Mouse (Mus musculus) adrenal gland, postnatal 36 days (tissue): ENCODE data around the gene Gnb4. TPM values are rescaled to one million over a fixed set of nuclear protein-coding genes. Genes with fewer than 3 reads are reported as not detected.

Experiments
- DNase-seq, 2 experiments: peaks; one replicate each; pipeline ENCODE4 v3.0.0; 2021; ENCODE audit warnings: mixed read lengths in 1 of 2
- long read RNA-seq, 2 experiments: library from polyadenylated mRNA; stranded (forward); transcript quantifications; one replicate each; pipeline ENCODE4 v2.0.0; 2021; ENCODE audit warnings: borderline sequencing depth in 2 of 2
- total RNA-seq, 2 experiments: library from RNA; stranded (reverse); gene quantifications; 2 replicates each; pipeline ENCODE4 v1.2.3; 2021

The Gnb4 gene
- total RNA-seq, result 10 to 100 TPM; 42.2 to 79.8 TPM
- long read RNA-seq, experiment 1, full-length matches to known transcripts, result 61 of 69 reads
- long read RNA-seq, experiment 1, partial matches to known transcripts, result 2 of 69 reads
- long read RNA-seq, experiment 1, other reads (novel, unspliced or antisense), result 6 of 69 reads
- long read RNA-seq, experiment 2, full-length matches to known transcripts, result 25 of 28 reads
- long read RNA-seq, experiment 2, partial matches to known transcripts, result 2 of 28 reads
- long read RNA-seq, experiment 2, other reads (novel, unspliced or antisense), result 1 of 28 reads

GRCm38 (mm10) chr3:32616331-32617052 is at the start of gene Gnb4:
Gnb4 (minus strand) TSS chr3:32616585.
- DNase-seq, result peak; percentile 61 to 78

DNA sequence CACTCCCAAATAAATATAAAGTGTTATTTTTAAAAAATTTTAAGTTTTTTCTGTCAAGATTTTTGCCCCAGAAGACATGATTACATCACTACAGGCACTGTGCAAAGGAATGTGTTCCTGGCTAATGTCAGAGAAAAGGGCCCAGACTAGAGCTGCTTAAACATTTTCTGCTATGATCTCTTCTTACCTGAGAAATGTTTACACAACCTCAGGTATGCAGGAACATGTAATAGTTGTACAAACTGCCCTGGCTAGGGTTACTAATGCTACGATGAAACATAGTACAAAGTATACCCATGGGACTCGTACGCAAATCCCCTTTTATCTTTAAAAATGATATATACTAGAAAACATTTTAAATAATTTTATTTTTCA is 45.2 kb upstream of the Gnb4 start:
- DNase-seq, result no peak

DNA sequence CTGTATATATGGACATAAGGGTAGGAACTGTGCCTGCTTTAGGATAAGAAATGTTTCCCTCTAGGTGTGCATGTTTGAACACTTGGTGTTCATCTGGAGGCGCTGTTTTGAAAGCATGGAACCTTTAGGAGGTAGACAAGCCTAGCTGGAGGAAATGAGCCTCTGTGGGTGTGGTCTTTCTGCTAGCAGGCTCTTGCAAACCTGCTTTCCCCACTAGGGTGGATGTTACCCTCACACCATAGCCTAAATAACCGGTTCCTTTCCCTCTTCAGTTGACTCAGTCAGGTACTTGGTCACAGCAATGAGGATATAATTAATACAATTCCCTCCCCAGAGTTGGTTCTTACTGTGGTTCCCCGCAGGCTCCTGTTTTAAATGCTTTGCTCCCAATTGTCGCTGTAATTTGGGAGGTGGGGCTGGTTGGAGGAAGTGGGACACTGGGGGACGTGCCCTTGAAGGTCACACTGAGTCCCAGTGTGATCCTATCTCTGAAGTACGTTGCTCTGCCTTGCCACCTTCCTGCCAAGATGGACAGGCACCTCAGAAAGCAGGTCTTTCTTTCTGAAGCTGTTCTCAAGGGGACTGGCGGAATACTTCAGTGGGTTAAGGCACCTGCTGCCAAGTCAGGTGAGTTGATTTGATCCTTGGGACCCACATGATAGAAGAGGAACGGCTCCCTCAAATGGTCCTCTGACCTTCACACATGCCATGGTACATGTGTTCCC is 44.6 kb upstream of the Gnb4 start:
- no peak for DNase-seq

- DNase-seq, result peak; percentile 46 to 53
Observed at GRCm38 (mm10) chr3:32660276-32660675, 43.9 kb upstream of the Gnb4 start.

GRCm38 (mm10) chr3:32659506-32659905 is 43.1 kb upstream of the Gnb4 start:
- no peak for DNase-seq

DNA sequence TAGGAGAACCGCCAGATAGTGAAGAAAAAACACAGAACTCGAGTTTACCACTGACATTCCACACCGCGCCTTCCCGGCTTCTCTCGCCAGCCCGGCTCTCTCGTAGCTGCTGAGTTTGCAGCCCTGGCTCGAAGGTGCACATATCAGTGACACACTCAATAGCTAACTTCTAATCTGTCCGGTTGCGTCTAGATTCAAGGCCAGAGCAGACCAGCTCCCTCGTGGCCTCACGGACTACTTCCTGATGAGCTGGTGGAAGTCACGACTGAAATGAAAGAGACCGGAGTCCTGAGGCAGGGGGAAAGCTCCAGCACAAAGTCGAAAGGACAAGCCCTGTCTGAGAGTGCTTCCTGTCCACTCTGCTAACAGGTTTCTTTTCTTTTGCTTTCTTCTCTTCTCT is 42.4 kb upstream of the Gnb4 start:
- peak; percentile 44 to 59 for DNase-seq

DNA sequence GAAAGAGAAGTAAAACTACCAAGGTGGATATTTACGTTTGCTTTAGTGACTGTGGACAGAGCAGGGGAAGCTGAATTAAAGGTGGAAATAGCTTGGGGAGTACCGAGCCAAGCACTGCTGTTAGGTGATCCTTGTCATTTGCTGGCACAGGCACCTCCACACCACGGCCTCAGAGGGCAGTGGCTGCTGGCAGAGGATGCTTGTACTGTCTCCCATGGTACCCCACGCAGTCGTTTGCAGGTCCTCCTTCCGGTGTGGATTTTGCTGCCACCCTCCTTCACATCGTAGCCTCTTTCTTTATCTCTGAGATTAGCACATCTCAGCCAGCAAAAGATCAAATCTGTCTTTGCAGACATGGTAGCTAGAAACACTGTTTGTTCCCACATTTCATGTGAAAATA is 42.0 kb upstream of the Gnb4 start:
- no peak for DNase-seq

DNA sequence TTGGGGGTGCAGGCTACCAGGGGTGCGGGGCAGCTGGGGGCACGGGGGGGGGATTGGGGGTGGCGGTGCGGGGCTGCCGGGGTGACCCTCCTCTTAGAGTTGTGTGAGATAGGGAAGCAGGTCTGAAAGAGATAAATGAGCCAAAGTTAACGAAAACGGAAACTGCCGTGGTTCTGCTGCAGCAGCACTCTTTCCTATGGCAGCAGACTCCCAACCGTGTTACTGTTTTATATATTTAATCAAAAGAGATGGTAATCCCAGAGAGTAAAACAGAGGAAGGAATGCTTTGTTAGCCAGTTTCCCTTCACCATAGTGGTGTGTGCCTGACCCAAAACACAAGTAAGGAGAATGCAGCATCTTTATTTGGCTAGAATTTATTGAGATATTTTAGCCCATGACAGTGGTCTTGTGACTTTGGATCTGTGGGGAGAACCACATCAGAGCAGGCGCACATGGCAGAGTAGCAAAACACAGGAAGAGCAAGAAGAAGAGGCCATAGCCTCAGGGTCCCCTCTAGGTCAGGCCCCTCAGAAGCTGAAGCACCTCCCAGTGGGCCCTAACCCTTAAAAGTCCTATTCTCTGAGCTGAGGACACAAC is 40.1 kb upstream of the Gnb4 start:
- DNase-seq, result no peak

GRCm38 (mm10) chr3:32655994-32656393 is 39.6 kb upstream of the Gnb4 start:
- no peak for DNase-seq

- DNase-seq, result no peak
Observed at GRCm38 (mm10) chr3:32652739-32653138, 36.4 kb upstream of the Gnb4 start.

GRCm38 (mm10) chr3:32649284-32649683 is 32.9 kb upstream of the Gnb4 start:
- no peak for DNase-seq

GRCm38 (mm10) chr3:32646918-32647317 is 30.5 kb upstream of the Gnb4 start:
- DNase-seq, result no peak

DNA sequence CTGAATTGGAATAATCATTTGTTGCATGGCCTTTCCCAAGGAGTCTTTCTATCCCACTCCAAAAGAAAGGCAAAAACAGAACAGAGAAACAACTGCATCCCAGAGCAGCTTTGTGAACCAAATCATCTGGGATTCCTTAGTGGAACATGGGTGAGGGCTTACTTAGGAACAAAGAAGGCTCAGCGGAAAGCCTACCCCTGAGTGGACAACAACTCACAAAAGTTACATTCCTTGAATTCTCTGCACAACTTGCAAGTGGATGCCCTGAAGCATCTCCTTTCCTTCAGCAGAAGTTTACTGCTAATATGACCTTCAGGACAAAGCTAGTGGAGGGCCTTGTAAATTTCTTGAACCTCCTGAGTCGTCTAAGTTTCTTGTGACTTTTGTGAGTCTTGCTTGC is 28.4 kb upstream of the Gnb4 start:
- no peak for DNase-seq

DNA sequence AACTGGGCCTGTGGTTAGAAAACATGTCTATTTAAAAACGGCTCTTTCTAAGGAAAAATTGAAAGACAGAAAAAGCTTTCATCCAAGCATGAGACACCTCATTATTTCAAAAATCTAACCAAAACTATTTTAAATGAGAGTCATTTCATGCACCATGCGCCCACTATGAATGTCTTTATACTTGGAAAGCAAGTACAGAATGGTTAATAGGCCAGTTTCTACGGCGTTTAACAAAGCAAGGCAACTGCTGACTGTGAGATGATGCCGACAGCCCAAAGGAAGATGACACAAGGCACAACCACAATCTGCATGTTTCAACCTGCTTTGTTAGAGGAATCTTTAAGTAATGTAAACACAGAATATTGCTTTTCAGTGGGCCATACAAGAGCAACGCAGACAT is 25.7 kb upstream of the Gnb4 start:
- no peak for DNase-seq

- peak; percentile 3 to 16 for DNase-seq
Observed at GRCm38 (mm10) chr3:32638240-32638639, 21.9 kb upstream of the Gnb4 start.

DNA sequence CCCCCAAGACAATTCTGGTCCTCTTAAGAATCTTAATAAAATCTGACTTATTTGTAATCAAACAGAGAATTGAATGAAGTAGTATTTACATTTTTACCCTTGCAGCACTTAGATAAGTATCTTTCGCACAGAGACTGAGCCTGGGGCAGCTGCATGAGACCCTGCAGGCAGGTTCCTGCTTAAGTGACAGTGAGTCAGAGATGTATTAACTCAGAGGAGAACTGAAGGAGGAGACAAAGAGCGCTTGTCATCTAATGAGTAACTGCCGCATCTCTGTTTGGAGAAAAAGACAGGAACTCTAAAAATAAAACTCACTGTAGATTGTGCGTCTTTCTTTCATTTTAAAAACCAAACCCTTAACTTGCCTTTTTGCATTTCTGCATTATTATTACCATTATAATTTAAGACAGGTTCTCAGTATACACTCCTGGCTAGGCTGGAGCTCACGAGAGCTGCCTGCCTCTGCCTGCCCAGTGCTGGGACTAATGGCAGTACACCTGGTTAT is 16.4 kb upstream of the Gnb4 start:
- no peak for DNase-seq

DNA sequence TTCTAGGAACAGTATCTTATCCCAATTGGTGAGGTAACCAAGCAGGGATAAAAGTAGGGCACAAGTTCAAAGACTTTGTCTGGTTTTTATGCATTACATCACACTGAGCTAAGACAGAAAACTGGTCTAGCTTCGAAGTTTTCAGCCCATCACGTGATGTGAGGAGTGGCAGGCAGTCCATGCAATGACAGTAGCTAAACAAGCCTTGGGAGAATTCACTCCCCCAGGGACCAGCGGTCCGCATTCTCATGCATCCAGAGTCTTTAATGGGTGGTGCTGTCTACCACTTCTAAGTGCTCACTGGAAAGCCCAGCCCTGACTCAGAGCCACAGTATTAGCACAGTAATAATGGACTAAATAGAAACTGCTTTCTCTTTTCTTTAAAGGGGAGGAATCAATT is 13.8 kb upstream of the Gnb4 start:
- no peak for DNase-seq

- no peak for DNase-seq
Observed at GRCm38 (mm10) chr3:32628141-32628540, 11.8 kb upstream of the Gnb4 start.

GRCm38 (mm10) chr3:32622106-32622505 is 5.7 kb upstream of the Gnb4 start:
- no peak for DNase-seq

DNA sequence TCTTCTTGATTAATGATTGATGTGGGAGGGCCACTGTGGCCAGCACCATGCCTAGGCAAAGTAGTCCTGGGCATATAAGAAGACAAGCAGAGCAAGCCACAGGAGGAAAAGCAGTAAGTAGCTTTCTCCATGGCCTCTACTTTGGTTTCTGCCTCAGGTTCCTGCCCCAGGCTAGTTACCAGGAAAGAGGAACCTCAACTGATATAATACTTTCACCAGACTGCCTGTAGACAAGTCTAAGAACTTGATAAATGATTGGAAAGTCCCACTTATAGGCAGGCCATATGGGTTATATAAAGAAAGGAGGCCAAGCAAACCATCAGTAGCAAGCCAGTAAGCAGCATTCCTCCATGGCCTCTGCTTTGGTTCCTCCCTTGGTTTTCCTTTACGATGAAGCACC is 5.3 kb upstream of the Gnb4 start:
- DNase-seq, result no peak

DNA sequence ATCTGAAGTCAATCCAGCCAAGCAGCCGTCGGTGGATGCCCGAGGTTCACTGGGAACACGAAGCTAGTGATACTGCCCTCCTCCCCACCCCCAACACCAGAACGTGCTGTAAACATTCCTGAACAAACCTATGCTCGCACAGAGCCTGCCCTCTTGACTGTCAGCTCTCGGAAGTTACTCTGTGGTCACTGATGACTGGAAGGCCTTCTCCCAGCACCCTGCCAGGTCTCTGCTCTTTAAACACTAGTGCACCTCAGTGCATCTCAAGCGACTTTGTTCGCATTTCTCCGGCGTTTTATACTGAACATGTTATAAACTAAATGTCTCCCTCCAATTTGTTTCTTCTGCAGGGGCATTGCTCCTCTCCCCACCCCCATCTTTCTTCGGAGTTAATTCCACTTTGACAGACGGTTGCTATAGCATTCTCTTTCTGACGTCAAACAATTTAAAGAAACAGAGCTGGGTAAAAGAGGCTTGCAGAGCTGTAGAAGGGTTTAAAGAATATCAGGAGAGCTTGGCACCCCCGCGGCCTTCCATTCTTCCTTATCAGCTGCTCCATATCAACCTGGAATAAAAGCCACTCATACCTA is 763 bp upstream of the Gnb4 start:
- DNase-seq, result no peak

GRCm38 (mm10) chr3:32616006-32616330 is 417 bp downstream of the Gnb4 start:
- DNase-seq, result no peak
